Mouse (Mus musculus) lung, adult 2 months (tissue): Measurements from ENCODE around the gene Slc4a8. TPM values are rescaled to one million over a fixed set of nuclear protein-coding genes. Genes with fewer than 3 reads are reported as not detected.

Experiments used
- DNase-seq: peaks from one replicate; pipeline ENCODE4 v3.0.0; 2022
- H3K4me1 ChIP-seq: fragments of 200-500 bp; 2 replicates; pipeline ENCODE4 v1.6.1; 2011; ENCODE audit warnings: low read length; ENCODE audit not compliant: control insufficient read depth, insufficient read depth
- H3K4me3 ChIP-seq: fragments of 200-500 bp; replicated peaks from 2 replicates; pipeline ENCODE3; 2011; ENCODE audit warnings: low read depth, mild to moderate bottlenecking, control low read depth, low read length; ENCODE audit errors: extremely low read depth
- CTCF ChIP-seq: fragments of 200-500 bp; IDR thresholded peaks from 2 replicates; pipeline ENCODE4 v1.5.1; 2011; ENCODE audit warnings: mild to moderate bottlenecking, low read length, control low read depth; ENCODE audit not compliant: insufficient read depth
- POLR2A ChIP-seq: fragments of 200-500 bp; IDR thresholded peaks from 2 replicates; pipeline ENCODE4 v1.6.1; 2011; ENCODE audit warnings: low read depth, mild to moderate bottlenecking, control low read depth, low read length, borderline replicate concordance; ENCODE audit errors: extremely low read depth
- WGBS: fragments of 180-500 bp; shearing (Covaris S2); methylation state at CpG from one replicate; pipeline ENCODE4 v1.1.7; 2018; 5-methylcytosine and 5-hydroxymethylcytosine counted together
- polyA plus RNA-seq: library from polyadenylated mRNA; depleted of rRNA; stranded (reverse); fragments of >200 nt; gene quantifications from 2 replicates; pipeline ENCODE4 v1.2.3, GENCODE M21; 2012

The Slc4a8 gene
- polyA plus RNA-seq, 1 experiment, result 4.4 TPM

- WGBS, result 66% methylated on average over 7 of the region's 7 CpGs
- H3K4me1 ChIP-seq, result no peaks in the 10 kb centered on the region
- H3K4me3 ChIP-seq, result no peak overlapping the region
- TF ChIP-seq CTCF, result no peak
- no peak for TF ChIP-seq POLR2A
- DNase-seq, result no peak
Observed at GRCm38 (mm10) chr15:100738351-100738781, 23.2 kb upstream of the Slc4a8 start.

GRCm38 (mm10) chr15:100739442-100739841 is 22.1 kb upstream of the Slc4a8 start:
- no peak for DNase-seq

DNA sequence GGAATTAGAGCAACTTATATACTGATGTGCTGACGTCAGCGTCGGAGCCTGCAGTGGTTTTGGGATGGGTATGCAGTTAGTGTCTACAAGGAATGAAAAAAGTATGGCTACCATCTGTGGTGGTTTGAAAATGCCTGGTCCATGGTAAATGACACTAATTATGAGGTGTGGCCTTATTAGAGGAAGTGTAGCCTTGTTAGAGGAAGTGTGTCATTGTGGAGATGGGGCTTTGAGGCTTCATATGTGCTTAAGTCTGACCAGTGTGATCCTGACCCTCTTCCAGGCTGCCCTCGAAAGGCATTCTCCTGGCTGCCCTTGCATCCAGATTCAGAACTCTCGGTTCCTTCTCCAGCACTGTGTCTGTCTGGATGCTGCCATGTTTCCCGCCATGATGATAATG is 18.3 kb upstream of the Slc4a8 start:
- Histone ChIP-seq H3K4me3 (no peak overlapping the region), H3K4me1 (no peaks in the 10 kb centered on the region; the same call in 1 of the 2 replicates)
- WGBS, result 85% methylated on average over 6 of the region's 6 CpGs
- no peak for DNase-seq
- no peak for TF ChIP-seq CTCF
- TF ChIP-seq POLR2A, result no peak

More at GRCm38 (mm10) chr15:100739442-100739841, 22.1 kb upstream of the Slc4a8 start:
- Histone ChIP-seq H3K4me1 (no peaks in the 10 kb centered on the region), H3K4me3 (no peak overlapping the region)
- 84% methylated on average over 6 of the region's 6 CpGs for WGBS
- TF ChIP-seq POLR2A (no peak), CTCF (no peak)

GRCm38 (mm10) chr15:100746478-100747120 is 14.9 kb upstream of the Slc4a8 start:
- Histone ChIP-seq H3K4me3 (peak overlapping the region; percentile 32), H3K4me1 (no peaks in the 10 kb centered on the region; the same call in 1 of the 2 replicates)
- DNase-seq, result no peak
- whole genome bisulfite sequencing, result 39% methylated on average over 6 of the region's 6 CpGs
- no peak for TF ChIP-seq CTCF
- TF ChIP-seq POLR2A, result no peak

GRCm38 (mm10) chr15:100747121-100747963 is 14.2 kb upstream of the Slc4a8 start:
- no peaks in the 10 kb centered on the region; the same call in 1 of the 2 replicates for H3K4me1 ChIP-seq
- TF ChIP-seq CTCF, result no peak
- no peak for TF ChIP-seq POLR2A
- peak; percentile 36 for DNase-seq
- 4% methylated on average over 27 of the region's 27 CpGs for WGBS
- H3K4me3 ChIP-seq, result peak overlapping the region; percentile 32

GRCm38 (mm10) chr15:100748584-100748983 is 13.0 kb upstream of the Slc4a8 start:
- no peak overlapping the region for H3K4me3 ChIP-seq
- WGBS, result 71% methylated on average over 3 of the region's 3 CpGs
- H3K4me1 ChIP-seq, result no peaks in the 10 kb centered on the region; the same call in 1 of the 2 replicates
- no peak for DNase-seq
- no peak for TF ChIP-seq CTCF
- no peak for TF ChIP-seq POLR2A

- no peak overlapping the region for H3K4me3 ChIP-seq
- DNase-seq, result no peak
- 66% methylated on average over 10 of the region's 10 CpGs for WGBS
- TF ChIP-seq CTCF, result no peak
- no peak for TF ChIP-seq POLR2A
- H3K4me1 ChIP-seq, result no peaks in the 10 kb centered on the region; the same call in 1 of the 2 replicates
Observed at GRCm38 (mm10) chr15:100749751-100750538, 11.6 kb upstream of the Slc4a8 start.

DNA sequence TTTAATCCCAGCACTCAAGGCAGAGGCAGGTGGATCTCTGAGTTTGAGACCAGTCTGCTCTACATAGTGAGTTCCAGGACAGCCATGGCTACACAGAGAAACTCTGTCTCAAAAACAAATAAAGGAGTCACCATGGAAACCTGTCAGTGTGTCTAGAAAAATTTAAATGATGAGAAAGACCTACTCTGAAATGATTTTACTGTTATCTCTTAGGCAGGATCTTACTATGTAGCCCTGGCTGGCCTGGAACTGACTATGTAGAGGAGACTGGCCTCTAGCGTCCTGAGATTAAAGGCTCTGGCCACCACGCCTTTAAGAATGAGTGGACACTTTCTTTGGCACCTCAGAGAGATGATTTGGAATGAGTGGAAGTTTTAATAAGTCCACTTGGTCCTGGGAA is 9.1 kb upstream of the Slc4a8 start:
- H3K4me1 ChIP-seq, result no peaks in the 10 kb centered on the region; the same call in 1 of the 2 replicates
- DNase-seq, result no peak
- H3K4me3 ChIP-seq, result no peak overlapping the region
- TF ChIP-seq CTCF (no peak), POLR2A (no peak)
- WGBS, result 72% methylated on average over 2 of the region's 2 CpGs

- no peak for DNase-seq
- 56% methylated on average over 5 of the region's 5 CpGs for WGBS
- Histone ChIP-seq H3K4me3 (no peak overlapping the region), H3K4me1 (no peaks in the 10 kb centered on the region; the same call in 1 of the 2 replicates)
- TF ChIP-seq POLR2A, result no peak
- TF ChIP-seq CTCF, result no peak
Observed at GRCm38 (mm10) chr15:100753045-100753444, 8.5 kb upstream of the Slc4a8 start.

DNA sequence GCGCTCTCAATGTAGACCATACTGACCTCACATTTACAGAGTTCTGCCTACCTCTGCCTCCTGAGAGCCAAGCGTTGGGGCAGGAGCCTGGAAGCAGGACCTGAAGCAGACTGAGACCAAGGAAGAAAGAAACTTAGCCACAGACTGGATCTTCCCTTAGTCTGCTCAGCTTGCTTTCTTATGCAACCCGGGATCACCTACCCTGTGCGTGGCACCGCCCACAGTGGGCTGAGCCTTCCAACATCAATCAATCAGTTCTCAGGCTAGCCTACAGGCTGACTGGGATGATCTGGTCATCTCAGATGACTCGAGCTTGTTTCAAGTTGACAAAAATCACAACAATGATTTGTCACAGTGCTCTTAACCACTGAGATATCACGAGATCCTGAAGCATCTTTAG is 7.5 kb upstream of the Slc4a8 start:
- Histone ChIP-seq H3K4me3 (no peak overlapping the region), H3K4me1 (no peaks in the 10 kb centered on the region; the same call in 1 of the 2 replicates)
- DNase-seq, result no peak
- TF ChIP-seq CTCF (no peak), POLR2A (no peak)
- 54% methylated on average over 7 of the region's 7 CpGs for WGBS
